Mouse (Mus musculus): ENCODE measurements at regions not wholly inside any gene's neighbourhood (a gene's known extent, or its start where the extent isn't known, plus 50 kb on each side); places are given as distances from the start of the nearest gene placed in this dataset.
A peak's percentile ranks its signal among the peaks of the same experiment; 100 is the strongest.

GRCm38 (mm10) chr6:143326956-143327722, 160.1 kb downstream of the Etnk1 start:
- no peak overlapping the region for H3K9ac ChIP-seq (ENCODE audit: low read length)
- ATAC-seq (ENCODE audit: low read depth) = no peak
- no peaks in the 10 kb centered on the region for H3K36me3 ChIP-seq (ENCODE audit: control insufficient read depth, insufficient read depth, low read length)
- no peaks in the 10 kb centered on the region for H3K9me3 ChIP-seq (ENCODE audit: control insufficient read depth, low read length)
- no peaks in the 10 kb centered on the region for H3K4me1 ChIP-seq (replicated peaks; ENCODE audit: control insufficient read depth, insufficient read depth, low read length)
- H3K27me3 ChIP-seq (ENCODE audit: control insufficient read depth, insufficient read depth, low read depth, low read length) = no peaks in the 10 kb centered on the region
- H3K4me3 ChIP-seq (ENCODE audit: low read length) = peak overlapping the region; percentile 28
- 75% methylated on average over 22 of the region's 22 CpGs for WGBS
- peak overlapping the region; percentile 30 for H3K4me2 ChIP-seq (ENCODE audit: low read depth, low read length)
- H3K27ac ChIP-seq (ENCODE audit: low read length) = no peak overlapping the region

- no peaks in the 10 kb centered on the region for H3K9me3 ChIP-seq (ENCODE audit: control insufficient read depth, low read length)
- no peak overlapping the region for H3K4me3 ChIP-seq (ENCODE audit: low read length)
- no peaks in the 10 kb centered on the region for H3K36me3 ChIP-seq (ENCODE audit: control insufficient read depth, insufficient read depth, low read length)
- no peak overlapping the region for H3K4me2 ChIP-seq (ENCODE audit: low read depth, low read length)
- WGBS = 86% methylated on average over 8 of the region's 8 CpGs
- no peak overlapping the region for H3K9ac ChIP-seq (ENCODE audit: low read length)
- H3K27ac ChIP-seq (ENCODE audit: low read length) = no peak overlapping the region
- no peak for ATAC-seq (ENCODE audit: low read depth)
- no peaks in the 10 kb centered on the region for H3K4me1 ChIP-seq (replicated peaks; ENCODE audit: control insufficient read depth, insufficient read depth, low read length)
- no peaks in the 10 kb centered on the region for H3K27me3 ChIP-seq (ENCODE audit: control insufficient read depth, insufficient read depth, low read depth, low read length)
Observed at GRCm38 (mm10) chr6:143327788-143328187, 160.8 kb downstream of the Etnk1 start.

GRCm38 (mm10) chr6:143328202-143328601, 161.2 kb downstream of the Etnk1 start:
- H3K4me2 ChIP-seq (ENCODE audit: low read depth, low read length) = no peak overlapping the region
- no peak overlapping the region for H3K27ac ChIP-seq (ENCODE audit: low read length)
- no peak overlapping the region for H3K9ac ChIP-seq (ENCODE audit: low read length)
- ATAC-seq (ENCODE audit: low read depth) = no peak
- H3K36me3 ChIP-seq (ENCODE audit: control insufficient read depth, insufficient read depth, low read length) = no peaks in the 10 kb centered on the region
- 85% methylated on average over 9 of the region's 9 CpGs for WGBS
- H3K27me3 ChIP-seq (ENCODE audit: control insufficient read depth, insufficient read depth, low read depth, low read length) = no peaks in the 10 kb centered on the region
- H3K4me3 ChIP-seq (ENCODE audit: low read length) = no peak overlapping the region
- no peaks in the 10 kb centered on the region for H3K4me1 ChIP-seq (replicated peaks; ENCODE audit: control insufficient read depth, insufficient read depth, low read length)
- no peaks in the 10 kb centered on the region for H3K9me3 ChIP-seq (ENCODE audit: control insufficient read depth, low read length)

- Histone ChIP-seq H3K9ac (ENCODE audit: low read length) (no peak overlapping the region), H3K4me2 (ENCODE audit: low read depth, low read length) (no peak overlapping the region), H3K36me3 (ENCODE audit: control insufficient read depth, insufficient read depth, low read length) (no peaks in the 10 kb centered on the region), H3K27ac (ENCODE audit: low read length) (no peak overlapping the region), H3K4me1 (replicated peaks; ENCODE audit: control insufficient read depth, insufficient read depth, low read length) (no peaks in the 10 kb centered on the region), H3K27me3 (ENCODE audit: control insufficient read depth, insufficient read depth, low read depth, low read length) (no peaks in the 10 kb centered on the region), H3K9me3 (ENCODE audit: control insufficient read depth, low read length) (no peaks in the 10 kb centered on the region), H3K4me3 (ENCODE audit: low read length) (no peak overlapping the region)
- ATAC-seq (ENCODE audit: low read depth) = no peak
- 79% methylated on average over 5 of the region's 5 CpGs for WGBS
Observed at GRCm38 (mm10) chr6:143329096-143329495, 162.1 kb downstream of the Etnk1 start.

- ATAC-seq (ENCODE audit: low read depth) = no peak
- H3K9ac ChIP-seq (ENCODE audit: low read length) = no peak overlapping the region
- H3K4me2 ChIP-seq (ENCODE audit: low read depth, low read length) = no peak overlapping the region
- H3K4me1 ChIP-seq (replicated peaks; ENCODE audit: control insufficient read depth, insufficient read depth, low read length) = no peaks in the 10 kb centered on the region
- H3K36me3 ChIP-seq (ENCODE audit: control insufficient read depth, insufficient read depth, low read length) = no peaks in the 10 kb centered on the region
- H3K27me3 ChIP-seq (ENCODE audit: control insufficient read depth, insufficient read depth, low read depth, low read length) = no peaks in the 10 kb centered on the region
- H3K27ac ChIP-seq (ENCODE audit: low read length) = no peak overlapping the region
- H3K4me3 ChIP-seq (ENCODE audit: low read length) = no peak overlapping the region
- 84% methylated on average over 8 of the region's 8 CpGs for WGBS
- peaks cover 2% of the 10 kb centered on the region; the same call in 1 of the 2 replicates for H3K9me3 ChIP-seq (ENCODE audit: control insufficient read depth, low read length)
Observed at GRCm38 (mm10) chr6:143333493-143333892, 166.5 kb downstream of the Etnk1 start.

GRCm38 (mm10) chr6:143336574-143336973, 169.6 kb downstream of the Etnk1 start:
- Histone ChIP-seq H3K4me3 (ENCODE audit: low read length) (no peak overlapping the region), H3K27ac (ENCODE audit: low read length) (no peak overlapping the region), H3K9ac (ENCODE audit: low read length) (no peak overlapping the region), H3K4me2 (ENCODE audit: low read depth, low read length) (no peak overlapping the region), H3K4me1 (replicated peaks; ENCODE audit: control insufficient read depth, insufficient read depth, low read length) (no peaks in the 10 kb centered on the region), H3K9me3 (ENCODE audit: control insufficient read depth, low read length) (peaks cover 2% of the 10 kb centered on the region; the same call in 1 of the 2 replicates), H3K27me3 (ENCODE audit: control insufficient read depth, insufficient read depth, low read depth, low read length) (no peaks in the 10 kb centered on the region), H3K36me3 (ENCODE audit: control insufficient read depth, insufficient read depth, low read length) (no peaks in the 10 kb centered on the region)
- WGBS = 35% methylated on average over 4 of the region's 4 CpGs
- peak; percentile 52; the same call in 1 of the 2 replicates for ATAC-seq (ENCODE audit: low read depth)

- 90% methylated on average over 2 of the region's 2 CpGs for WGBS
- ATAC-seq (ENCODE audit: low read depth) = no peak
Observed at GRCm38 (mm10) chr6:143349000-143349399, 182.0 kb downstream of the Etnk1 start.

GRCm38 (mm10) chr6:143359320-143360032, 192.5 kb downstream of the Etnk1 start:
- H3K36me3 ChIP-seq (ENCODE audit: control insufficient read depth, insufficient read depth, low read length) = no peaks in the 10 kb centered on the region
- peaks cover 2% of the 10 kb centered on the region; the same call in 1 of the 2 replicates for H3K4me1 ChIP-seq (replicated peaks; ENCODE audit: control insufficient read depth, insufficient read depth, low read length)
- H3K4me2 ChIP-seq (ENCODE audit: low read depth, low read length) = no peak overlapping the region
- peak; percentile 96 for ATAC-seq (ENCODE audit: low read depth)
- 59% methylated on average over 7 of the region's 7 CpGs for WGBS
- H3K9ac ChIP-seq (ENCODE audit: low read length) = no peak overlapping the region
- no peak overlapping the region for H3K4me3 ChIP-seq (ENCODE audit: low read length)
- peak overlapping the region; percentile 38; the same call in 1 of the 2 replicates for H3K27ac ChIP-seq (ENCODE audit: low read length)
- no peaks in the 10 kb centered on the region for H3K27me3 ChIP-seq (ENCODE audit: control insufficient read depth, insufficient read depth, low read depth, low read length)
- H3K9me3 ChIP-seq (ENCODE audit: control insufficient read depth, low read length) = no peaks in the 10 kb centered on the region

More at GRCm38 (mm10) chr6:143349000-143349399, 182.0 kb downstream of the Etnk1 start:
- no peaks in the 10 kb centered on the region for H3K27me3 ChIP-seq (ENCODE audit: control insufficient read depth, insufficient read depth, low read depth, low read length)
- no peak overlapping the region for H3K4me3 ChIP-seq (ENCODE audit: low read length)
- H3K36me3 ChIP-seq (ENCODE audit: control insufficient read depth, insufficient read depth, low read length) = no peaks in the 10 kb centered on the region
- no peak overlapping the region for H3K9ac ChIP-seq (ENCODE audit: low read length)
- no peak overlapping the region for H3K27ac ChIP-seq (ENCODE audit: low read length)
- H3K4me1 ChIP-seq (replicated peaks; ENCODE audit: control insufficient read depth, insufficient read depth, low read length) = no peaks in the 10 kb centered on the region
- no peaks in the 10 kb centered on the region for H3K9me3 ChIP-seq (ENCODE audit: control insufficient read depth, low read length)
- H3K4me2 ChIP-seq (ENCODE audit: low read depth, low read length) = no peak overlapping the region

- no peaks in the 10 kb centered on the region for H3K9me3 ChIP-seq (ENCODE audit: control insufficient read depth, low read length)
- no peak overlapping the region for H3K27ac ChIP-seq (ENCODE audit: low read length)
- no peaks in the 10 kb centered on the region for H3K27me3 ChIP-seq (ENCODE audit: control insufficient read depth, insufficient read depth, low read depth, low read length)
- no peak overlapping the region for H3K4me3 ChIP-seq (ENCODE audit: low read length)
- 47% methylated on average over 5 of the region's 5 CpGs for WGBS
- no peak overlapping the region for H3K9ac ChIP-seq (ENCODE audit: low read length)
- H3K36me3 ChIP-seq (ENCODE audit: control insufficient read depth, insufficient read depth, low read length) = no peaks in the 10 kb centered on the region
- no peak for ATAC-seq (ENCODE audit: low read depth)
- H3K4me1 ChIP-seq (replicated peaks; ENCODE audit: control insufficient read depth, insufficient read depth, low read length) = peaks cover 2% of the 10 kb centered on the region; the same call in 1 of the 2 replicates
- no peak overlapping the region for H3K4me2 ChIP-seq (ENCODE audit: low read depth, low read length)
Observed at GRCm38 (mm10) chr6:143361149-143361725, 194.2 kb downstream of the Etnk1 start.

All from lung, embryonic 16.5 days (tissue).